Mouse (Mus musculus): ENCODE measurements around the gene Cd200r3. TPM values are rescaled to one million over a fixed set of nuclear protein-coding genes. Genes with fewer than 3 reads are reported as not detected.

Gene Cd200r3
- polyA plus RNA-seq (2015; fragmentation: Nextera tagmentation; extraction: Ambion mirVana), result not detected in 2 replicates

DNA sequence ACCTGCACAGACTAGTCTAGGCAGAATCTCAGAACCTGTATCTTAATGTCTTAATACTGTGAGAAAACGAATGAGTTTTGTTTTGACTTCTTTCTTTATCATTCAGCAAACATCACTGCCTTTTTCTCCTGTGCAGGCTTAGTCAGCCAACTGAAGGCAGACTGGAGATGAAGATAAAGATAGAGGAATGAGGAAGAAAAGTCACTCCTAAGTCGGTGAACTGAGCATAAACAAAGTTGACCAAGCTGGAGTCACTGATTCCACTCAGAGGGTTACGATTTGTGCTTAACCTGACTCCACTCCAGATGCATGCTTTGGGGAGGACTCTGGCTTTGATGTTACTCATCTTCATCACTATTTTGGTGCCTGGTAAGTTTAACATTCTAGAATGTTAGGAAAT lies at the start of gene Cd200r3:
TSS of gene Cd200r3 (plus strand) at position 211 of the 400 bp plus-strand sequence.
- Histone ChIP-seq H3K4me3 (no peak within 1 kb of the TSS), H3K27me3 (replicated peaks) (no peaks in the 10 kb centered on the region), H3K4me2 (no peak within 1 kb of the TSS), H3K9ac (no peak within 1 kb of the TSS), H3K4me1 (no peaks in the 10 kb centered on the region), H3K9me3 (no peaks in the 10 kb centered on the region), H3K36me3 (replicated peaks) (no peaks in the 10 kb centered on the region), H3K27ac (no peak within 1 kb of the TSS)
- WGBS, result 92% methylated on average over 3 of the region's 3 CpGs
- no peak for ATAC-seq (replicated peaks)

DNA sequence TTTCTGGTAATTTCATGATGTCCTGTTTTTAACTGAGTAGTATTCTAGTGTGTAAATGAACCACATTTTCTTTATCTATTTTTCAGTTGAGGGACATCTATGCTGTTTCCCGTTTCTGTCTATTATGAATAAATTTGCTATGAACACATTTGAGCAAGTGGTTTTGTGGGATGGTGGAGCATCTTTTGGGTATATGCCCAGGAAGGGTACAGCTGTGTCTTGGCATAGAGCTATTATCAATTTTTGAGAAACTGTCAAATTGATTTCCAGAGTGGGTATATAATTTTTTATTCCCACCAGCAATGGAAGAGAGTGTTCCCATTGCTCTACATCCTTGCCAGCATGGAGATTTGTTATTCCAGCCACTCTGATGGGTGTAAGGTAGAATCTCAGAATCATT lies 11.5 kb upstream of the Cd200r3 start:
- H3K9ac ChIP-seq, result no peak overlapping the region
- no peak overlapping the region for H3K4me3 ChIP-seq
- no peaks in the 10 kb centered on the region for H3K27me3 ChIP-seq (replicated peaks)
- whole genome bisulfite sequencing, result 88% methylated on average over 1 of the region's 1 CpGs
- H3K36me3 ChIP-seq (replicated peaks), result no peaks in the 10 kb centered on the region
- no peaks in the 10 kb centered on the region for H3K4me1 ChIP-seq
- ATAC-seq (replicated peaks), result no peak
- H3K27ac ChIP-seq, result no peak overlapping the region
- no peaks in the 10 kb centered on the region for H3K9me3 ChIP-seq
- no peak overlapping the region for H3K4me2 ChIP-seq

DNA sequence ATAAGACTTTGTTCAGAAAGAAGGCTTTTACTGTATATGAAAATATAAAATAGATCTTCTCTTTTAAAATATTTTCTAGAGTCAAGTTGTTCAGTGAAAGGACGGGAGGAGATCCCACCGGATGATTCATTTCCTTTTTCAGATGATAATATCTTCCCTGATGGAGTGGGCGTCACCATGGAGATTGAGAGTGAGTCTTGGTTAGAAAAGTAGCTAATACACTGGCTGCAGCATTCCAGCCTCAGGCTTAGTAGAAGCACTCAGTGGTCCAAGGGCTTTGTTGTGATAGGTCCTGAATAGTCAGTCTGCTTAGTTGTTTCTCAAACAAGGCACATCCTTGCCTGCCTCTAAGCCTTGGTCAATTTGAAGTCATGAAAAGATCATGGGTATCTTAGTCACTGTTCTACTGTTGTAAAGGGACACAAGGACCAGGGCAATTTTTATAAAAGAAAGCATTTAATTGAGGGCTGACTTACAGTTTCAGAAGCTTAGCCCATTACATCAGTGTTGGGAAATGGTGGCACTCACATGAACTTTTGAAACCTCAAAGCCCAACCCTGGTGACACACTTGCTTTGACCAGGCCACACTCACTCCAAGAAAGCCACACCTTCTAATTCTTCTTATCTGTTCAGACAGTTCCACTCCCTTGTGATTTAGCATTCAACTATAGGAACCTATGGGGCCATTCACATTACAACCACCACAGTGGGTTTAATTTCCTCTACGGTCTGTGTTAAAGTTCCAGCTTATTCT lies 8.1 kb downstream of the Cd200r3 start:
- no peak overlapping the region for H3K9ac ChIP-seq
- H3K9me3 ChIP-seq, result no peaks in the 10 kb centered on the region
- no peak overlapping the region for H3K27ac ChIP-seq
- H3K4me1 ChIP-seq, result no peaks in the 10 kb centered on the region
- no peak overlapping the region for H3K4me2 ChIP-seq
- H3K4me3 ChIP-seq, result no peak overlapping the region
- no peak for ATAC-seq (replicated peaks)
- no peaks in the 10 kb centered on the region for H3K36me3 ChIP-seq (replicated peaks)
- 76% methylated on average over 4 of the region's 4 CpGs for WGBS
- H3K27me3 ChIP-seq (replicated peaks), result no peaks in the 10 kb centered on the region

DNA sequence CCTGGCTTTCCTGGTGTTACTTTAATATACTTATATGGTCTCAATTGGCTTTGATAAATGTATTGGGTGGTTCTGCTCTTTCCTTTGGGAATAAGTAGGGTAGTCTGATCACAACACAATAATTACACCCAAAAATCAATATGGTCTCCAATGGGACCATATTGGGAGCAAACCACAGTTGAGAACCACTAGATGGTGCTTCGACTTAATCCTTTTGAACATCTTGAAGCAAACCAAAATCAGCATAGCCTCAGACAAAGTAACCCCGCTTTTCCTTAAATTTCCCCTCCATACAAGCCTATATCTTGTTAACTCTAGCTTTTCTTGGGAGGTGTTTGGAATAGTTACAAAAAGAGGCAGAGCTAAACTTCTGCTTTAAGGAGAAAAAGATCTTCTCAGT lies 18.8 kb downstream of the Cd200r3 start:
- H3K4me2 ChIP-seq, result no peak overlapping the region
- H3K4me1 ChIP-seq, result no peaks in the 10 kb centered on the region
- no peak overlapping the region for H3K9ac ChIP-seq
- H3K4me3 ChIP-seq, result no peak overlapping the region
- H3K27me3 ChIP-seq (replicated peaks), result no peaks in the 10 kb centered on the region
- 85% methylated on average over 2 of the region's 2 CpGs for WGBS
- no peak overlapping the region for H3K27ac ChIP-seq
- no peaks in the 10 kb centered on the region for H3K9me3 ChIP-seq
- no peaks in the 10 kb centered on the region for H3K36me3 ChIP-seq (replicated peaks)
- no peak for ATAC-seq (replicated peaks)

DNA sequence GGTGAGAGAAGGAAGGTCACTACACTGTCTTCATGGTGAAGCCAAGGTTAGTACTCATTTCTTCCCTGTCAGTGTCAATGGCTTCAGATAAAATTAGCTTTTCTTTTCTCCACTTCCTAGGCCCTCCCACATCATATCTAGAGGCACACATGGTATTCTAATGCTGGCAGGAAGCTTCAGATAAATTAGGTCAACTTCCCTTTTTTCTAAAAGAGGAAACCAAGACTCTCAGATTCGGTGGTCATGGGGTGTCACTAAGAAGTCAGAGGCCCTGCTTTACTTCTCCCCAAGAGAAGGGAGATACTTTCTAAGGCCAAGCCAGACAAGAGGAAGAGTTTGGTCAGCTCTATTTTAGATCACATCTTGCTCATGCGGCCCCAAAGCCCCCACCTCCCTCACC lies 19.3 kb downstream of the Cd200r3 start:
- WGBS, result 73% methylated on average over 2 of the region's 2 CpGs
- ATAC-seq (replicated peaks), result no peak

DNA sequence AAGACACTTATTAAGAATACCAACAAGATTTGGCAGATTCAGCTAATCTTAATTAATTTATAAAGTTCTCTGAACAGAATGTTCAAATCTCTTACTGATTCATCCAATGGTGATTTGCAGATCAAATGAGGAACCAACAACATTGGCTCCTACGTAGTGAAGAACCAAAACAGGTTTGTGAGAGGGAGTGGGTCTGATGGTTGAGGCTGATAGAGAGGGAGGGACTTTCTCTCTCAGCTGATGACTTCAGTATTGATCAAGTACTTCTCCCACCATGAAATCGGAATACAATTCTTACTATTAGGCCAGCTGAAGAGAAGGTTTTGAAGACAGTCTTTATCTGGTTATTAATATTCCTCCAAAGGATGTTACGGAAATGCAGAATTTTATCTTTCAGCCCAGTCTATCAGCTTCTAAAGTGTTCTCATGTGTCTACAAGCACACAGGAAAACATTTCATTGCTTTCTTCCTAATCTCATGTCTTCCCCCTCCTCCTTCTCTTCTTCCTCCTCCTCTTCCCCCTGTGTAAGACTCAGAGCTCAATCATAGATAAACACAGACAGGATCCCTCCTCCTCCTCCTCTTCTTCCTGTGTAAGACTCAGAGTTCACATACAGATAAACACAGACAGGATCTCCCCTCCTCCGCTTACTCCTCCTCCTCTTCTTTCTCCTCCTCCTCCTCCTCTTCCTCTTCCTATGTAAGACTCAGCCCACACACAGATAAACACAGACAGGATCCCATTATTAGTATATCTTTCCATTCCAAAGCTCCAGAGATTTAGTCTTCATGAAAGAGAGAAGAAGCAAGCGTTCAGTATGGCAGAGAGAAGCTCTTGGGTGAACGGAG lies 21.3 kb downstream of the Cd200r3 start:
- Histone ChIP-seq H3K4me1 (no peaks in the 10 kb centered on the region), H3K27ac (no peak overlapping the region), H3K36me3 (replicated peaks) (no peaks in the 10 kb centered on the region), H3K9ac (no peak overlapping the region), H3K4me2 (no peak overlapping the region), H3K27me3 (replicated peaks) (no peaks in the 10 kb centered on the region), H3K9me3 (no peaks in the 10 kb centered on the region), H3K4me3 (no peak overlapping the region)
- WGBS, result 92% methylated on average over 6 of the region's 6 CpGs
- ATAC-seq (replicated peaks), result no peak

More for the DNA sequence above, 19.3 kb downstream of the Cd200r3 start:
- no peaks in the 10 kb centered on the region for H3K9me3 ChIP-seq
- no peaks in the 10 kb centered on the region for H3K4me1 ChIP-seq
- H3K27ac ChIP-seq, result no peak overlapping the region
- H3K9ac ChIP-seq, result no peak overlapping the region
- H3K27me3 ChIP-seq (replicated peaks), result no peaks in the 10 kb centered on the region
- no peak overlapping the region for H3K4me2 ChIP-seq
- H3K4me3 ChIP-seq, result no peak overlapping the region
- no peaks in the 10 kb centered on the region for H3K36me3 ChIP-seq (replicated peaks)

DNA sequence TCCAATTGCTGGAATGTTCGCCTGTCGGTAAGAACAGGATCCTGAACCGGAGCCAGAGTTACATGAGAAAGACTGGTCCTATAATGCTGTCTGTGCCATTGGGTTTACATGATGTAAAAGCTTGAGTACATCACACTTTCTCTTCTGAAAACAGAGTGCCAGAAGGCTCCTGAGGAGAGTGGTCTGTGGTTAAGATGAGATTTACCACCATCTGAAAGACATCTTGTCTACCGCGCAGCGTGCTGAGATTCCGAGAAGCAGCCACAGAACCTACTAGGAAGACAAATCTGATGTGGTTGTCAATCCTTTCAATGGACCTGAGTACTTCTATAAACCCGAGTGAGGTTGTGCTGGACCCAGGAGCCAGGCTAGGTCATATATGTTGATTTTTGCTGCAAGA lies 21.9 kb downstream of the Cd200r3 start:
- 94% methylated on average over 8 of the region's 8 CpGs for WGBS
- Histone ChIP-seq H3K36me3 (replicated peaks) (no peaks in the 10 kb centered on the region), H3K9ac (no peak overlapping the region), H3K4me1 (no peaks in the 10 kb centered on the region), H3K4me2 (no peak overlapping the region), H3K27me3 (replicated peaks) (no peaks in the 10 kb centered on the region), H3K4me3 (no peak overlapping the region), H3K27ac (no peak overlapping the region), H3K9me3 (no peaks in the 10 kb centered on the region)
- no peak for ATAC-seq (replicated peaks)

DNA sequence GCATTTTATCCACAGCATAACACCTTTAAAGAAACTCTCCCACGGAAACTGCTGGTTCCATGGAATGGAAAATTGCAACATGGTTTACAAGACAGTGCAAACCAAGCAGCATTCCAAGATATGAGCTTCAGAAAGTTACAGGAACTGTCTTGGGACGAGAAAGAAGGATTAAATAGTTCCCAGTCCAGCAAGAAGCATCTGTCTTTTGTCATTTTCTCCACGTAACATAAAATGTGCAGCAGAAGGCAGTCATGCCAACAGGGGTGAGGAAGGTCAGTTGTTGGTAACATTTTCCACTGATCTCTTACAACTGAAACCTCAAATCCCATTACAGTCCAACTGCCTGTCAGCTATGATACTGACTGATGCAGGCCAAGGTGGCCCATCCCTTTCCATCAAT lies 22.4 kb downstream of the Cd200r3 start:
- Histone ChIP-seq H3K36me3 (replicated peaks) (no peaks in the 10 kb centered on the region), H3K9me3 (no peaks in the 10 kb centered on the region), H3K27me3 (replicated peaks) (no peaks in the 10 kb centered on the region), H3K27ac (no peak overlapping the region), H3K4me2 (no peak overlapping the region), H3K9ac (no peak overlapping the region), H3K4me3 (no peak overlapping the region), H3K4me1 (no peaks in the 10 kb centered on the region)
- 79% methylated on average over 3 of the region's 3 CpGs for WGBS
- no peak for ATAC-seq (replicated peaks)

DNA sequence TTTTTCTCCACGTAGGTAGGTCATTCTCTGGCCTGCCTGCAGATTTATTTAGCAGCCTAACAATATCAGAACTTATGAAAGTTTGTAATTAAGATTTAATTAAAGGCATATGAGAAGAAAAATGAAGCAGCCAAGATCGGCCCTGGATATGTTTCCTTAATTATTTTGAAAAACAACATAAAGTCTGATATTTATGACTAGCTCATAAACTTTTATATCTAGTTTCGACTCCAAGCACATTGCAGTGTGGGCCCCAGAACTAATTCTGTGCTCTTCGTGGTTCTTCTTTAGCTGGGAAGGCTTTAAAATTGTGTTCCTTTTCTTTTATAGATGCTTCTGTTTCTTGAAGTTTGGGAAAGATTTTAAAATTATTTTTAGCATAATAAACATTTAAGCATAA lies 23.4 kb downstream of the Cd200r3 start:
- H3K36me3 ChIP-seq (replicated peaks), result no peaks in the 10 kb centered on the region
- WGBS, result 86% methylated on average over 4 of the region's 4 CpGs
- H3K4me2 ChIP-seq, result no peak overlapping the region
- no peak for ATAC-seq (replicated peaks)
- no peak overlapping the region for H3K4me3 ChIP-seq
- no peaks in the 10 kb centered on the region for H3K9me3 ChIP-seq
- no peaks in the 10 kb centered on the region for H3K4me1 ChIP-seq
- H3K9ac ChIP-seq, result no peak overlapping the region
- H3K27ac ChIP-seq, result no peak overlapping the region
- H3K27me3 ChIP-seq (replicated peaks), result no peaks in the 10 kb centered on the region

DNA sequence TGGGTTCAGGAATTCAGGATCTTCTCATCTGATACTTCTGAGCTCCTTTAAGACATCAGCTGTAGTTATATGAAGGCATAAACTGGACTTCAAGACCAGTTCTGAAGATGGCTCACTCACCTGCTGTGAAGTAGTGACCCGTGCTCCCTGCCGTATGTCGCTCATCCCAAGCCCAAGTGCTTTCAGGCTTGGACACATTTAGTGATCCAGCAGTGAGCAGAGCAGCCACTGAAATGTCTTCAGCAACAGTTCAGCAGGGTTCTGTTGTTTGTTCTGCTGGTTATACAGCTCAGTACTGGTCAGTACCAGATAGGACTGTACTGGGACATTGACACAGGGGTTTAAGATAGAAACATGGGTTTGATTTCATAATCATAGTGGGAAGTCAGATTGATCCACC lies 24.6 kb downstream of the Cd200r3 start:
- ATAC-seq (replicated peaks), result no peak
- no peak overlapping the region for H3K4me2 ChIP-seq
- no peak overlapping the region for H3K4me3 ChIP-seq

DNA sequence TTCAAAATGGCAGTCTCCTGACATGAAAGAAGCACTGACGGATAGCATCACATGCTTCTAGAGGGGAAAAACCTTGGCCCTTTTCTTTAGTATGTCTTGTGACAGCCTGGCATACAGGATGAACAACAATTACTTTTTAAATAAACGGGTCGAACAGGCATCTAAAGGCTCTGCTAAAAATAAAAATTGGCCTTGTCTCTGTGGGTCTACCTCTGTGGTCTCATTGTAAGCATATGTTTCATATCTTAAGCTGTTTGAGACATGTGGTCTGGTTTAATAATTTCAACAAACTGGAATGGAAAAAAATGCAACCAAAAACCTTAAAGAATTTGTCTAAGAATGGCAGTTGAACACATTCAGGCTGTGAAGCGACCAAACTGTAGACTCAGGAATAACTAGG lies 27.4 kb downstream of the Cd200r3 start:
- Histone ChIP-seq H3K27ac (no peak overlapping the region), H3K9me3 (no peaks in the 10 kb centered on the region), H3K36me3 (replicated peaks) (no peaks in the 10 kb centered on the region), H3K4me2 (no peak overlapping the region), H3K4me3 (no peak overlapping the region), H3K4me1 (no peaks in the 10 kb centered on the region), H3K9ac (no peak overlapping the region), H3K27me3 (replicated peaks) (no peaks in the 10 kb centered on the region)
- 80% methylated on average over 4 of the region's 4 CpGs for WGBS
- ATAC-seq (replicated peaks), result no peak

More for the DNA sequence above, 24.6 kb downstream of the Cd200r3 start:
- Histone ChIP-seq H3K9me3 (no peaks in the 10 kb centered on the region), H3K9ac (no peak overlapping the region), H3K36me3 (replicated peaks) (no peaks in the 10 kb centered on the region), H3K27ac (no peak overlapping the region), H3K4me1 (no peaks in the 10 kb centered on the region), H3K27me3 (replicated peaks) (no peaks in the 10 kb centered on the region)
- 90% methylated on average over 3 of the region's 3 CpGs for WGBS

DNA sequence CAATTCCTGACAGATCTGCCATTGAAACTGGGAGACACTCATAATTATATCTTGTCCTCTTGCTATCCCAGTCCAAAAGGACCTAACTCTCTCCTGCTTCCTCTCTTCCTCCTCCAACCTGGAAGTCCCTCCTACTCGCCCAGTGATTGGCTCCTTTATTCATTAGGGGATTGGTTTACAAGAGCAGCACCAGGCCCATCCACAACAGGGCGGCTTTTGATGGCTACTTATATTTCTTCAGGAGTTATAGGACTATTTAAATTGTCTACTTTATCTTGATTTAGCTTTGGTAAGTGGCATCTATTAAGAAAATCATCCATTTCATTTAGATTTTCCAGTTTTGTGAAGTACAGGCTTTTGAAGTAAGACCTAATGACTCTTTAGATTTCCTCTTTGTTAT lies 30.6 kb downstream of the Cd200r3 start:
- no peak for ATAC-seq (replicated peaks)
- no peaks in the 10 kb centered on the region for H3K9me3 ChIP-seq
- no peak overlapping the region for H3K9ac ChIP-seq
- no peak overlapping the region for H3K4me2 ChIP-seq
- no peaks in the 10 kb centered on the region for H3K4me1 ChIP-seq
- H3K4me3 ChIP-seq, result no peak overlapping the region
- H3K36me3 ChIP-seq (replicated peaks), result no peaks in the 10 kb centered on the region
- no peaks in the 10 kb centered on the region for H3K27me3 ChIP-seq (replicated peaks)
- H3K27ac ChIP-seq, result no peak overlapping the region
- WGBS, result 78% methylated on average over 2 of the region's 2 CpGs

DNA sequence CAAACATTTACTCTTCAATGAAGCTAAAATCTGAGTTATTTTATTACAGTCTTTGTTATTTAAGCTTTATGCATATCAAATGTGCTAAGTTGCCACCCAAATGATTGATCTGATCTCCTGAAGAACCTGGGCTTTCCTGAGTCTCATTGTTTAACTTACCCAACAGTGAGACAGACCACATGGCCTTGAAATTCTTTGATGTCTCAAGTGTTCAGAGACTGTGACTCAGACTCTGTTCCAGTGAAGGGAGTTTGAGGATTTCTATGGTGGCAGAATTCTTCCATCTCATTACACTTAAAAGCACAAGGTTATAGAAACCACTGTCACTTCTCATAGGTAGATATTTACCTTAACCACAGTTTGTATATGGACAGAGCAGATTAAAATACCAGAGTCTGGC lies 32.6 kb downstream of the Cd200r3 start:
- Histone ChIP-seq H3K4me3 (no peak overlapping the region), H3K4me1 (no peaks in the 10 kb centered on the region), H3K36me3 (replicated peaks) (no peaks in the 10 kb centered on the region)

More for the DNA sequence above, 32.6 kb downstream of the Cd200r3 start:
- Histone ChIP-seq H3K9me3 (no peaks in the 10 kb centered on the region), H3K27ac (no peak overlapping the region), H3K9ac (no peak overlapping the region), H3K4me2 (no peak overlapping the region), H3K27me3 (replicated peaks) (no peaks in the 10 kb centered on the region)
- no peak for ATAC-seq (replicated peaks)
